Mouse (Mus musculus) small intestine, adult 2 months (tissue): ENCODE results near the gene C1s2.

Source experiments
- CTCF ChIP-seq: fragments of 200-500 bp; IDR thresholded peaks from 2 replicates; pipeline ENCODE4 v1.5.1; 2012; ENCODE audit warnings: low read depth, mild to moderate bottlenecking, control low read depth, inconsistent platforms, low read length, moderate library complexity, mixed read lengths; ENCODE audit not compliant: insufficient replicate concordance, insufficient read length; ENCODE audit errors: extremely low read depth
- POLR2A ChIP-seq: fragments of 200-500 bp; IDR thresholded peaks from 2 replicates; pipeline ENCODE4 v1.6.1; 2012; ENCODE audit warnings: low read depth, mild to moderate bottlenecking, control low read depth, inconsistent platforms, low read length, moderate library complexity

- TF ChIP-seq POLR2A (no peak), CTCF (no peak)
Observed at GRCm38 (mm10) chr6:124588771-124589170, 47.1 kb downstream of the C1s2 start.
